Mouse (Mus musculus) midbrain, postnatal 0 days (tissue): Measurements from ENCODE around the gene Atp6v1e1. TPM values are rescaled to one million over a fixed set of nuclear protein-coding genes. Genes with fewer than 3 reads are reported as not detected.

ENCODE experiments used
- ATAC-seq: fragments of 200-750 bp; cut with Nextera tagmentation; 2 replicates; pipeline ENCODE4 v1.8.0; 2017; ENCODE audit warnings: moderate number of reproducible peaks, mild to moderate bottlenecking, moderate TSS enrichment, moderate library complexity; ENCODE audit not compliant: low FRiP score
- DNase-seq: peaks from one replicate; pipeline ENCODE4 v3.0.0-alpha.2; 2015; ENCODE audit warnings: low spot score
- H3K27ac ChIP-seq: fragments of 300-500 bp; sonication (generic); 2 replicates; pipeline ENCODE4 v1.5.1; 2014; ENCODE audit warnings: low read depth, mild to moderate bottlenecking, low read length, mixed read lengths
- H3K27me3 ChIP-seq: fragments of 300-500 bp; sonication (generic); 2 replicates; pipeline ENCODE4 v1.6.1; 2014; ENCODE audit warnings: low read length, control low read depth, mixed read lengths; ENCODE audit not compliant: insufficient read depth
- H3K36me3 ChIP-seq: fragments of 300-500 bp; sonication (generic); 2 replicates; pipeline ENCODE4 v1.6.1; 2014; ENCODE audit warnings: low read length, control low read depth, mixed read lengths; ENCODE audit not compliant: insufficient read depth
- H3K4me1 ChIP-seq: fragments of 300-500 bp; sonication (generic); 2 replicates; pipeline ENCODE4 v1.6.1; 2014; ENCODE audit warnings: mild to moderate bottlenecking, control low read depth, antibody characterized with exemption, low read length, mixed read lengths; ENCODE audit not compliant: insufficient read depth
- H3K4me2 ChIP-seq: fragments of 300-500 bp; sonication (generic); 2 replicates; pipeline ENCODE4 v1.6.1; 2014; ENCODE audit warnings: low read depth, mild to moderate bottlenecking, low read length, mixed read lengths; ENCODE audit not compliant: poor library complexity, severe bottlenecking
- H3K4me3 ChIP-seq: fragments of 300-500 bp; sonication (generic); 2 replicates; pipeline ENCODE4 v1.5.1; 2014; ENCODE audit warnings: low read depth, mild to moderate bottlenecking, low read length, moderate library complexity
- H3K9ac ChIP-seq: fragments of 300-500 bp; sonication (generic); replicated peaks from 2 replicates; pipeline ENCODE4 v1.6.1; 2014; ENCODE audit warnings: mild to moderate bottlenecking, low read length, moderate library complexity, mixed read lengths; ENCODE audit not compliant: poor library complexity, severe bottlenecking
- H3K9me3 ChIP-seq: fragments of 300-500 bp; sonication (generic); 2 replicates; pipeline ENCODE4 v1.6.1; 2016; ENCODE audit warnings: low read length, control low read depth
- CTCF ChIP-seq: IDR thresholded peaks from 2 replicates; pipeline ENCODE4 v1.5.1; 2016; ENCODE audit warnings: antibody characterized with exemption, mild to moderate bottlenecking
- WGBS: fragments of 180-500 bp; shearing (Covaris S2); extraction: QIAGEN DNeasy Blood & Tissue Kit; methylation state at CpG from one replicate; pipeline ENCODE4 v1.1.7; 2014; 5-methylcytosine and 5-hydroxymethylcytosine counted together
- polyA plus RNA-seq: library from polyadenylated mRNA; unstranded; fragments of >200 nt; fragmentation: Nextera tagmentation; extraction: Ambion mirVana; gene quantifications from 2 replicates; pipeline ENCODE4 v1.2.1, GENCODE M21; 2015
- total RNA-seq: library from RNA; depleted of rRNA; stranded (reverse); fragments of >200 nt; gene quantifications from 2 replicates; pipeline ENCODE4 v1.2.3, GENCODE M21; 2014; rRNA removed

The Atp6v1e1 gene
- total RNA-seq = 251 and 264 TPM in 2 replicates
- polyA plus RNA-seq = 333 and 346 TPM in 2 replicates

GRCm38 (mm10) chr6:120822307-120822928, at the start of gene Atp6v1e1:
Gene Atp6v1e1 (minus strand): TSS chr6:120822793.
- Histone ChIP-seq H3K4me2 (peak within 1 kb of the TSS; percentile 58), H3K4me3 (peak within 1 kb of the TSS; percentile 89), H3K27ac (peak within 1 kb of the TSS; percentile 87), H3K27me3 (no peaks in the 10 kb centered on the region), H3K9me3 (no peaks in the 10 kb centered on the region), H3K9ac (peak within 1 kb of the TSS; percentile 85), H3K4me1 (peaks cover 7% of the 10 kb centered on the region; the same call in 1 of the 2 replicates), H3K36me3 (peaks cover 19% of the 10 kb centered on the region)
- peak; percentile 98 for DNase-seq
- ATAC-seq = peak; percentile 96
- TF ChIP-seq CTCF = no peak
- WGBS = 0% methylated on average over 41 of the region's 41 CpGs

DNA sequence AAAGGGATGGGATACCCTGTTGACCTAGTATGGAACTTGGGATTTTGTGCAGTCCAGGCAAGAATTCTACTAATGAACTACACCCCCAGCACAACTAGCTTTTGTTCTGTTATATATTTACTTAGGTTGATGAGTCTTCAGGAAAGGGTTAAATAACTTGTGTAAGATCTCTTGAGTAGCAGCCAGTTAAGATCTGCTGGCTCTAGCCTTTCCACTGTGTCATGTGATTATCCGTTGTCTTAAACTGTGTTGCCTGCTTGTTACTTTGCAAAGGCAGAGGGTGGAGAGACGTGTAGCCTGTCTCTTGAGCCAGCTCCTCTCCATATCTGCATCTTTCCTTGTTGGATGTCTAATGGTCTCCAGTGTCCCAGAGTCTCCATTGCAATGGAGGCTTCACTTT, 48.7 kb upstream of the Atp6v1e1 start:
- WGBS = 88% methylated on average over 2 of the region's 2 CpGs
- Histone ChIP-seq H3K36me3 (no peaks in the 10 kb centered on the region), H3K4me1 (no peaks in the 10 kb centered on the region)

GRCm38 (mm10) chr6:120868824-120869223, 46.2 kb upstream of the Atp6v1e1 start:
- no peak for TF ChIP-seq CTCF
- DNase-seq (no peak), ATAC-seq (no peak)
- no peak overlapping the region for H3K9ac ChIP-seq
- no peaks in the 10 kb centered on the region for H3K9me3 ChIP-seq
- H3K4me1 ChIP-seq = no peaks in the 10 kb centered on the region
- peaks cover 8% of the 10 kb centered on the region; the same call in 1 of the 2 replicates for H3K36me3 ChIP-seq
- no peak overlapping the region for H3K4me2 ChIP-seq
- H3K4me3 ChIP-seq = no peak overlapping the region
- no peaks in the 10 kb centered on the region for H3K27me3 ChIP-seq
- H3K27ac ChIP-seq = no peak overlapping the region
- 87% methylated on average over 1 of the region's 1 CpGs for WGBS

More for the DNA sequence above, 48.7 kb upstream of the Atp6v1e1 start:
- H3K9me3 ChIP-seq = no peaks in the 10 kb centered on the region
- TF ChIP-seq CTCF = no peak
- H3K4me3 ChIP-seq = no peak overlapping the region
- no peak overlapping the region for H3K4me2 ChIP-seq
- ATAC-seq (no peak), DNase-seq (no peak)
- H3K27me3 ChIP-seq = no peaks in the 10 kb centered on the region
- no peak overlapping the region for H3K27ac ChIP-seq
- no peak overlapping the region for H3K9ac ChIP-seq

- Histone ChIP-seq H3K4me1 (no peaks in the 10 kb centered on the region), H3K4me3 (no peak overlapping the region), H3K9ac (no peak overlapping the region), H3K36me3 (peaks cover 8% of the 10 kb centered on the region; the same call in 1 of the 2 replicates), H3K27ac (no peak overlapping the region), H3K9me3 (no peaks in the 10 kb centered on the region), H3K4me2 (no peak overlapping the region), H3K27me3 (no peaks in the 10 kb centered on the region)
- ATAC-seq (no peak), DNase-seq (no peak)
- TF ChIP-seq CTCF = no peak
- 89% methylated on average over 9 of the region's 9 CpGs for WGBS
Measured at GRCm38 (mm10) chr6:120866051-120866814, 43.6 kb upstream of the Atp6v1e1 start.

GRCm38 (mm10) chr6:120860079-120860478, 37.5 kb upstream of the Atp6v1e1 start:
- Histone ChIP-seq H3K36me3 (0 out of 2 replicates have a peak, but pooled peaks cover 2% of the 10 kb centered on the region), H3K27me3 (no peaks in the 10 kb centered on the region), H3K4me1 (no peaks in the 10 kb centered on the region), H3K4me2 (no peak overlapping the region), H3K9me3 (no peaks in the 10 kb centered on the region), H3K27ac (no peak overlapping the region), H3K9ac (no peak overlapping the region), H3K4me3 (no peak overlapping the region)
- WGBS = 98% methylated on average over 3 of the region's 3 CpGs
- no peak for ATAC-seq
- TF ChIP-seq CTCF = no peak
- DNase-seq = no peak

GRCm38 (mm10) chr6:120858217-120858711, 35.7 kb upstream of the Atp6v1e1 start:
- no peak overlapping the region for H3K9ac ChIP-seq
- no peaks in the 10 kb centered on the region for H3K27me3 ChIP-seq
- ATAC-seq (peak; percentile 63; the same call in 1 of the 2 replicates), DNase-seq (peak; percentile 89)
- no peaks in the 10 kb centered on the region for H3K4me1 ChIP-seq
- no peak overlapping the region for H3K4me2 ChIP-seq
- H3K9me3 ChIP-seq = no peaks in the 10 kb centered on the region
- H3K36me3 ChIP-seq = 0 out of 2 replicates have a peak, but pooled peaks cover 5% of the 10 kb centered on the region
- no peak for TF ChIP-seq CTCF
- no peak overlapping the region for H3K27ac ChIP-seq
- no peak overlapping the region for H3K4me3 ChIP-seq
- 21% methylated on average over 8 of the region's 8 CpGs for WGBS
